Mouse (Mus musculus) G1E (cell line): ENCODE measurements around the gene Dok7.

ENCODE experiments used
- CTCF ChIP-seq: IDR thresholded peaks from 2 replicates; pipeline ENCODE4 v1.5.1; 2012; ENCODE audit warnings: low read depth, low read length, inconsistent platforms, mixed read lengths
- GATA1 ChIP-seq: IDR thresholded peaks from 2 replicates; pipeline ENCODE4 v1.6.1; 2012; ENCODE audit warnings: borderline replicate concordance, low read length, inconsistent platforms, mixed read lengths
- GATA2 ChIP-seq: IDR thresholded peaks from 2 replicates; pipeline ENCODE4 v1.6.1; 2012; ENCODE audit warnings: low read depth, low read length, inconsistent platforms, borderline replicate concordance
- POLR2AphosphoS5 ChIP-seq: IDR thresholded peaks from 2 replicates; pipeline ENCODE4 v1.6.1; 2012; ENCODE audit warnings: low read depth, low read length, inconsistent platforms; ENCODE audit not compliant: insufficient replicate concordance
- TAL1 ChIP-seq: conservative IDR thresholded peaks from 2 replicates; pipeline ENCODE4 v1.6.1; 2012; ENCODE audit warnings: low read depth, low read length, inconsistent platforms, mixed read lengths

DNA sequence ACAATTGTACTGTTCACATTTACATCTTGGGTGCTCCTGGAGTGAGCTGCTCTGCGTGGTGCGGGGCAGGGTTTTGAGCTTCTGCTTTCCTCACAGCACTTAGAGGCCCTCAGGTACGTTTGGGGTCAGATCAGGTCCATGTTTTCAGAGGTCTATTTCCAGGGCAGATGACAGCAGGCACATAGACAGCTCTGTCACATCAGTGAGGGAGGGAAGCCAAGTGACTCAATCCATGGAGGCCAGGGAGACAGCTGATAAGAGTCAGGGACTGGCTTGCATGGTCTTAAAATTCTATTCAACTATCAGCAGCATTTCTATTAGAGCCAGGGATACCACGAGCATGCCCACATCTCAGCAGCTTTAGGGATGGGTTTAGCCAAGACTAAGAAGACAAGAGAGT lies 47.4 kb upstream of the Dok7 start:
- TF ChIP-seq CTCF (no peak), GATA1 (no peak), GATA2 (no peak), TAL1 (no peak), POLR2AphosphoS5 (no peak)
